Mouse (Mus musculus): Measurements from ENCODE around the gene Nanos3.

Nanos3 gene

DNA sequence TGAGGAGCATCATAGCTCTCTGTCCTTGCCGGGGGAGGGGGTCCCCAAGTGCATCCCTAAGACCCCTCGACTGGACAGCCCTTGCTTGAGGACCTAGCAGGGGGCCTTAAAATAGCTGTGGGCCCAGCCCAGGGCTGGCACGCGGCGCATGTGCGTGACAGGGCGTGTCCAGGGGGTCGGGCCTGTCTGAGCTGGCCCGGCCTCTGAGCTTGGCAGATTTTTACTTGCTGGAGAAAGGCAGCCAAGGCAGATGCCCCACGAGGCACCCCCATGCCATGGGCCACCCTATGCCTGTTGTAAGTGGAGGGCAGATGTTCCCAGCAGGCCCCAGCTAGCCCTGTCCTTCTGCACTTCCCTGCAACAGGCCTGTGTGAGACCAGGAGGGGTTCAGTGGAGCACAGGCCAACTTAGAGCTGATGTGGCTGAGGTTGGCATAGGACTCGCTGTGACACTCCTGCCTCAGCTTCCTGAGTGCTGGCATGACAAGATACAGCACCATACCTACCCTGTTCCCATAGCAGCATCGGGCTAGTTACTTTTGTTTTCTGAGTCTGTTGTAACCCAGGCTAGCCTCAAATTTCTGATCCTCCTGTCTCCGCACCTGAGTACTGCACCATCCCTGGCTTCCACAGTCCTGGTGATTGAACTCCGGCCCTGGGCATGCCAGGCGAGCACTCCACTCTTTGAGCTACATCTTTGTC lies 16.7 kb upstream of the Nanos3 start:
- DNase-seq = no peak

DNA sequence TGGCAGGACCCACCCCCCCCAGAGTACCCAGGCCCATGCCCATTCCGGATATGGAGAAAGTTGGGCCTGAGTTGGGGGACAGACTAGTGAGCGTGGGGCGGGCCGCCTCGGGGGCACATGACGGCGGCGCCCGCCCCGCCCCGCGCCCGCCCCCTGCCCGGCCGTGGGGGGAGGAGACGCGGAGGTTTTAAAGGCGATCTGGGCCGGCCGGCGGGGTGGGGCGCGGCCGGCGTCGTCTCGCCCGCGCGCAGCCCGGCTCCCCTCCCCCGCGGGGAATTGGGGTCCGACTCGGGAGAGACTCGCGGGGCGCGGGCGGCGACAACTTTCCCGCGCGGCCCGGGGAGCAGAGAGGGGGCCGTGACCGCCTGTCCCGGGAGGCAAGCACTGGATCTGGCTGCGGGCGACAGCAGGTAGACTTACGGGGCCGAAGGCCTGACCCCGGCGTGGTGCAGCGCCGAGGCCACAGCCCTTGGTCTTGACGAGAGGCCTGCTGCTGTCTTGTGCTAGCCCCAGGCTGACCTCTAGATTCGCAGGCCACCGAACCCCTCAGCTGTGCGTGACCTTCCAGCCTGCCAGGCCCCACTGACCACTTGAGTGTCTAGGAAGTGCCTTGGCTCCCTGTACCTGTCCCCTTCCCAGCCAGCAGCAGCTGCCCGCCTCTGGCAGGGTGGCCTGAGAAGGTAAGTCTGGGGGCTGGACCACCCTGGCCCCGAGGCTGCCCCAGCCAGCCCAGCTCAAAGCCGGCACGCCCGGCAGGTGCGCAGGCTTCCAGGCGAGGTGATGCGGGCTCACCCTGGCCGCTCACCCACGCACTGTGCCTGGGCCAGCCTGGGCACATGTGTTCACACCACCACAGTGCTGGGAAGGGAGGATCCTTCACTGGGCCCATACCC lies 15.9 kb upstream of the Nanos3 start:
- no peak for DNase-seq

DNA sequence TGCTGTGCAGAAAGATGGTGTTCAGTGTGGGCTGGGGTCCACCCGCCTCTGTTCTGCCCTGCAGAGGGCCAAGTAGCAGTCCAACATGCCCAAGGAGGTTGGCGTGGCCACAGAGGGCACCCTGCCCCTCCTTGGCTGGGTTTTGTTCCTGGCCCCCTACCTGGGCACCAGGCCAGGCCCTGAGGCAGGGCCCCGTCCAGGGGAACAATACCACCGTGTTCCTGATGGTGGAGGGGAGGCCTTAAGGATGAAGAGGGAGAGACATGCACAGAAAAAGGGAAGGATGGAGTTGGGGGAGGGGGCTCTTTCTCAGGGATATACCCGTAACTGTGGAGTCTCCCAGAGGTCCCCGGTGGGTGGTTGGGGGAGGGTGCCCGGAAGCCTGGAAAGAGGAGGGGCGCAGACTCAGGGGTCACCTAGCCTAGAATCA lies 15.1 kb upstream of the Nanos3 start:
- no peak for DNase-seq

DNA sequence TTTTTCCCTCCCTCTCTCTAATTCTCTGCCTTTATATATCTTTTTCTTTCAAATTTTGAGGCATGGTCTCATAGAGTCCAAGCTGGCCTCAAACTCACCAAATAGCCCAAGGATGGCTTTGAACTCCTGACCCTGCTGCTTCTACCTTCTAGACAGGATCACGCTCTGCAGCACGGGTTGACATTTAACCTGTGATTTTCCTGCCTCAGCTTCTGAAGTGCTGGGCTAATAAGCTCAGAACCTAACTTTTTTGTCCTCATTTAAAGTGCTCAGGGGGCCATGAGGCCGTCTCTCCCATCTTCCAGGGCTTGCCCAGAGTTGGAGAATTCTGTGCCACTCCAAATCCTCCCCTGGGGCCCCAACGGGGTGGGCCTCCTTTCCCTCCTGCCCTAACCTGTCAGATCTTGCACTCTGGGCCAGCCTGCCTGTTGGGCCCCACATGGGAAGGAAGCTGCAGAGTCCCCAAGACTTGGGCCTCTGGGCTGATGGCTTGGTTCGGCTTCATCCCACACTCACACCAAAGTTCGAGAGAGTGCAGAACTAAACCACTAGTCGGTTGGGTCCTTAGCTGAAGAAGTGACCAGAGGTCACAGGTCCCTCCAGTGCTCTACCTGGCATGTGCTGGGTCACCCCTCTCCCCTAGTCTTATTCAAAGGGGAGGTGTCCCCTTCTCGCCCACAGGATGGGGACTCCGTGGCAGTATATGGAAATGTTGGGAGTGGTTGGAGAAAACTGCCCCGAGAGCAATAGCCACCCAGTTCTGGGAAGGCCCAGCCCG lies 14.5 kb upstream of the Nanos3 start:
- no peak for DNase-seq

DNA sequence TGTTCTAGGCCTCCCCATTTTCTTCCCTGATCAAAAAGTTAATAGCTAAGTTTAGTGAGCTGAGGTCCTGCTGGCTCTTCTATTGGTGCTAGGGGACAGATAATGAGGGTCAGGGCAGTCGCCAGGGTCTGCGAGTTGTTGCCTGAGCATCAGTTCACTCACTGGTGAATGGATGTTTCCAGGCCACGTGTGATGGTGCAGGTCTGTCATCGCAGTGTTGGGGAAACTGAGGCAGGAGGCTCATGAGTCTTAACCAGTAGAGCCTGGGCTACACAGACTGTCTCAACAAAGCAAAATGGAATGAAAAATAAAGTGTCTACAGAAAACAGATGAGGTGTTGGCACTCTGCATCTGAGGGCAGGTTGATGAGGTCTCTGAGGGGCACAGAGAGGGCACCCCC lies 13.9 kb upstream of the Nanos3 start:
- DNase-seq = no peak

DNA sequence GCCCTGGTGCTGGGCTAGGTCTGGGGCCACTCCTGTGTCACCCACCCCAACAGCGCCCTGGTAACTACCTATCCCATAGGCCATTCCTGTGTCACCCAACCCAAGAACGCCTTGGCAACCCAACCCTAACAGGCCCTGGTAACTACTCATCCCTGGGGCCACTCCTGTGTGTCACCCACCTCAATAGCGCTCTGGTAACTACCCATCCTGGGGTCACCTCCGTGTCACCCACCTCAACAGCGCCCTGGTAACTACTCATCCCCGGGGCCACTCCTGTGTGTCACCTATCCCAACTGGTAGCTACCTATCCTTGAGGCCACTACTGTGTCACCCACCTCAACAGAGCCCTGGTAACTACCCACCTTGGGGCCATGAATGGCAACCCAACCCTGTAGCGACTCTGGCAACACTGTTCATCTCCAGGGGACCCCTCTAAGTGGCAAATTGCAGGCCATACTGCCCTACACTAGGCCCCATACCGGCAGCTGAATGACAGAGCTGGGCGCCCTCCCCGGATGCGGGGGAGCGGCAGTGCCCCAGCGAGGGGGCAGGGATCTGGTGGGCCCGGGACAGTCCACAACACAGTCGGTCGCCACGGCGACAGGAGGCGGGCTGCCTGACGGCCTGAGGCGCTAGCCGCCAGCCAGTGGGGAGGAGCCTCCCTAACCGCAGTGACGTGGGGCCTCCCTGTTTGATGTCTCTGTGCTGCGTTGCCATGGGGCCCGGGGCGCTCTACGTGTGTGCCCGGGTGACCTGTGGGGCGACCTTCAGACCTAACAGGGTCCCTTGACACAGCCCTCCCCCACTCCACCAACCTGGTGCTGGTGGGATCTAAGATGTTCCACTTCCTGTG lies 13.1 kb upstream of the Nanos3 start:
- peak; percentile 47 for DNase-seq

DNA sequence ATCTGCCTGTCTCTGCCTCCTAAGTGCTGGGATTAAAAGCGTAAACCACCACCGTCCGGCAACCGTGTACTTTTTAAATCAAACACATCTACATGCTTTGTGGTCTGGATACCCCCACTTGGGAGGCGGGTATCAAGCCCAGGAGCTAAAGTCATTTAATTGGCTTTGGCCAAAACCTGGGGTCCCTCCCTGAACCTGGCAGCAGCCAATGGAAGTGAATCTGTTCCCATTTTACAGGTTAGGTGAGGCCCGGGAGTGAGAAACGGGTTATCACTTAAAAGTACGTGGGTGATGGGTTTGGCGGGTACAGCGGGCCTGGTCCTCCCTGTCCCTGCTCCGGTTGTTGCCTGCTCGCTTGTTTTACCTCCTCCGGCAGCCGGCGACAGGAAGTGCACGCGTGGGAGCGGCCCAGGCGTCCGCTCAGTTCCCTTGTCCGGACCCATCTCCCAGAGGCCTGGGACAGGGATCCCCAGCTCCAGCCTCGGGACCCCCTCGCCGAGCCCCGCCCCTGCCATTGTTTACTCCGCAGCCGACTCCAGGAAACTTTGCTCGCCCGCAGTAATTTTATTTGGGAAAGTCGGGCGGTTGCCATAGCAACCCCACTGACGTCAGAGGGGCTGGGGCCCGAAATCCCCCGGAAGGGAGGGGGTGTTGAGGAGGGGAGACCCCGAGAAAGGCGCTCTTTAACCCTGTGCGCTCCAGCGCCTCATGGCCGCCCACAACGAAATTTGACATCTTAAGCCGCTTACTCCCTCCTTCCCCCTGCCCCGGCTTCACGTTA lies 12.3 kb upstream of the Nanos3 start:
- DNase-seq = no peak

DNA sequence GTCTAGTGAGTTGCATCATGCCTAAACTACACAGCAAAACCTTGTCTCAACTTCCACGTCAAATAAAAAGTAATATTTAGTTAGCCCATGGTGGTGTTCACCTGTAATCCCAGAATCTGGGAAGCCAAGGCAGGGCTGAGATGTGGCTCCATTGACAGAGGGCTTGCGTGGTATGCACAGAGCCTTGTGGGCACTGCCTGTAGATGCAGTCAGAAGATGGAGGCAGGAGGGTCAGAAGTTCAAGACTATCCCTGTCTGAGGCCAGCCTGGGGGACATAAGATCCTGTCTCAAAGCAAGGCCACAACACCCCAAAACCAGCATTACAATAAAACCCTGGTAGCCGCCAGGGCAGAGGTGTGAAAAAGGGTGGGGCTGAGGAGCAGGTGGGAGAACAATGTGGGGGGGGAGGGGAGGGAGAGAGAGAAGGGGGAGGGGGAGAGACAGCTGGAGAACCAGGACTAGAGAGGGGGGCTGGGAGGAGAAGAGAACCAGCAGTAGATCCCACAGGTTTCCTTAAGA lies 9.3 kb upstream of the Nanos3 start:
- no peak for DNase-seq

DNA sequence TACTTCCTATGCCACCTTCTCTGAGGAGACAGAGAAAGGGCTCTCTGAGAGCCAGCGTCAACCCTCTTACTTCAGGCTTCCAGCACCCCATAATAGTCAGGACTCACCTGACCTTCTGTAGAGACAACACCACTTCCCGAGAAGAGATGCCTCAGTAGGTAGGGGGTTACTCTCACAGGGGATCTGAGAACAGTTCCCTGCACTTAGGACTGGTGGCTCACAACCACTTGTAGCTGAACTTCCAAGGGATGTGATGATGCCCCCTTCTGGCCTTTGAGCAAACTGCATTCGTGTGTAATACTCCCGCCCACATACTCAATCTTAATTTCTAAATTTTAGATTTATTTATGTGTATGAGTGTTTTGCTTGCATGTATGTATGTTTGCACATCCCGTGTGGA lies 8.5 kb upstream of the Nanos3 start:
- DNase-seq = no peak

DNA sequence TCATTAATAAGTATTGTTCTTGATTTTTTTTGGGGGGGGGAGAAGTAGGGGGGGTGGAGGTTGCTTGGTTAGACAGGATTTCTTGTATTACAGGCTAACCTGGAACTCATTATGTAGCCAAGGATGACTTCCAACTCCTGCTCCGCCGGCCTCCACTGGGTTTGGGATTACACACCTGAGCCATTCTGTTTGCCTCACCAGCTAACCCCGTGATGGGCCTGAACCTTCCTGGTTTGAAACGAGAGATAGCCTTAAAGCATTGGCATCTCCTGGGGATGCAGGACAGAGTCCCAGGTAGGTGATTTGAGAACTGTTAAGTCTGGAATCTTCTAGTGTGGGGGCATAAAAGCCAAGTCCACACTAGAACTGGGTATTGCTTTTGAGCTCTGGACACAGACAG lies 8.1 kb upstream of the Nanos3 start:
- DNase-seq = no peak

DNA sequence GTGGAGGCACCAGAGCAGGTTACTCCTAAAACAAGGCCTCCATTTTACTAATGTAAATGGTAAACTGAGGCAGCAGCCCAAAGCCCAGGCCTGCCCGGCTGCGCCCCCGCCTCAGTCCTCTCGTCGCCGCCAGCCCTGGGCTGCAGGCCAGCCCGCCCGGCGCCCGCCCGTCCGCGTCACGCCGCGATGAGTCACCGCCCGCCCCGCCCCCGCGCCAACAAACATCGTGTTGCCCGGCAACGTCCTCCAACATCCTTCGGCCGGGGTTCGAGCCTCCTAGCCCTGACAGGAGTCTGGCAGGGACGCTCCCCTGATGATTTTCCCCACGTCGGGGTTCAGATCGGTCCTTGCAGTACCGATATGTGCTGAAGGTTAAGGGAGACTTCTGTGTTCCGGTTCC lies 7.5 kb upstream of the Nanos3 start:
- no peak for DNase-seq

DNA sequence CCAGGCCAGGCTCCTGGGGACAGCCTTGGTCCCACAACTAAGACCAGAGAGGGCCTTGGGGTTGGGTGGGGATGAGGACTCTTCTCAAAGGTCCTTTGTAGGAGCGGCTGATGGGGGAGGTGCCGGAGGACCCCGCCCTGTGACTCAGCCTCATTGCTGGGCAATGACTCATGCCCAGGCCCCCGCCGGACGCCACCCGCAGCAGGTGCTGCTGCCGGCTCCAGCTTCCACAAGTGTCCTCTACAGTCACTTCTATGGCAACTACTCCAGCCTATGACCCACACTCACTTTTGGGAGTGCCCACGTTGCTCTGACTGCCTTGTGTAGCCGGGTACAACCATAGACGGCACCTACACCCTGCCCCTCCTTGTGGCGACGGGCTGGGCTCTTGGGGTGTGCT lies 7.0 kb upstream of the Nanos3 start:
- DNase-seq = no peak

DNA sequence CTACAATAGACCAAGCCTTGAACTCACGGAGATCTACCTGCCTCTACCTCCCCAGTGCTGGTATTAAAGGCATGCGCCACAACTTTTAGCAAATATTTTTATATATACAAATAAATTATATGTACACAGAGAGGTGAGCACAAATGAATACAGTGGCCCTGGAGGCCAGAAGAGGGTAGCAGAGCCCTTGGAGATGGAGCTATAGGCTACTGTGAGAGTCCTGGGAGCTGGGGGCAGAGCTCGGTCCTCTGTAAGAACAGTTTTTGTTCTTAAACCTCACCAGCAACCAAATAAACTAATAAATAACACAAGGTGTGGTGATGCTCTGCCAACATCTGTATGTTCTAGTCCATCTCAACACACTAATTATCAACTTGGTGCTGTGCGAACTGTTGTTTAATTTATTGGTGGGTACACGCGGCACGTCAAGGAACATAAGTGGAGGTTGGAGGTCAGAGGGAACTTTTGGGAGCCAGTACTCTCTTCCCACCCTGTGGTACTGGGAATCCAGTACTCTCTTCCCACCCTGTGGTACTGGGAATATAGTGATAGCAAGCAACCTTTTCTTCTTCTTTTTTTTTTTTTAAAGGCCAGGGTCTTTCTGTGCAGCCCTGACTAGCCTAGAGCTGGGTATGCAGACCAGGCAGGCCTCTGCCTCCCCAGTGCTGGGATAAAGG lies 5.3 kb upstream of the Nanos3 start:
- DNase-seq = no peak

DNA sequence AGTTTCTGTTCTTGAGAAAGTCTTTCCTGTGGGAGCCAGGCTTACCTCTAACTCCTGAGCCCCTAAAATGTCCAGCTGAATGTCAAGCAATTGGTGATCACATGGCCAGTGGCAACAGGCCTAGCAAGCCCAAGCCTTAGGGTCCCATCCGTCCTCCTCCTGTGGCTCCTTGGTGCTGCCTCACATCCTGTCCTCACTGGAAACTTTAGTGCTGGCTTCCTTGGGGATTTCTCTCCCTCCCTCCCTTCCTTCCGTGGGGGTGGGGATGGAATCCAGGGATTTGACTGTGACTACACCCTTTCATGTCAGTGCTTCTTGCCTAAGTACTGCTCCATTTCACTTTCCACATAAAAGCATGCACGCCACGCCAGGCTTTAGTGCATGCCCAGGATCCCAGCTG lies 4.6 kb upstream of the Nanos3 start:
- DNase-seq = no peak

DNA sequence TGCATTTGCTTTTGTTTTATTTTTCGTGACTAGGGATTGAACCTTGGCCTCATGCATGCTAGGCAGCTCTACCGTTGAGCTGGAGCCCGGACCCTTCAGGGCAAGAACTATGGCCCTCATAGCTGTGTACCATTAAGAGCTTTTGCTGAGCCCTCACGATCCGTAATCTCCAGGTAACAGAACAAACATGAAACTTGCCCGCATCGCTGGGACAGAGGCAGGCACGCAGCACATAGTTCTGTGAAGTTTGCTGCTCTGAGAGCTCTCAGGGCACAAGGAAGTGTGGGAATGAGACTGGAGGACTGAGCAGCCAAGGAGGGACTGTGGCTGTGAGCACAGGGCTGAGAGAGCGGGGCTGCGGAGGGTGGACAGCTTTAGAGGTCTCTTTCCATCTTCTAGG lies 3.7 kb upstream of the Nanos3 start:
- no peak for DNase-seq

DNA sequence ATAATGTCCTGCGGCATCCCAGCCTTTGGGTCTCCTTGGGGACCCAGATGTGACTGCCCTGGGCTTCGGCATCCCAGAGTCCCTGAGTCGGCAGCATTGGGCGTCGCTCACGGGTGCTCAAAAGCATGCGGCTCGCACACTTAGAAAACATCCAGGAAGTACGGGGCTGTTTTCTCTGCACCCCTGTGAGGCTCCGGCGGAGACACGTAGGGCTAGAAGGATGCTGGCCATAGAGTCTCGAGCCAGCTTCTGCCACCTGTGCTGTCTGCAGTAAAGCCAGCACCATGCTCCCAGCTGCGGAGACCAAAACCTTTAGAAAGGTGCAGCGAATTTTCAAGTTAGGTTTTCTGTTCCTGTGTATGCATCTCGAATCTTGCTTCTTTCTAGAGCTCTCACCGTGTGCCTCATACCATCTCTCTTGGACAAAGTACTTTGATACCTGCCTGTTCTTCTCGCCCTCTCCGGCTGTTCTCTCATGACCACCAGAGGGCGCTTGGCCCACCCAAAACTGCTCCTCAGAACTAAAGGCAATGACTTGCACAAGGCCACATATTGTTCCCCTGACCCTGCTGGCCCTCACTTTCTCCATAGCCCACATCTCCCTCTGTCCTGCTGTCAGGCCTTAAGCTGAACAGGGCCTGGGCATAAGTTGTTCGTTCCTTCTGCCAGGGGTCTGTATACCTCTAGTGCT lies 2.2 kb upstream of the Nanos3 start:
- peak; percentile 66 for DNase-seq

DNA sequence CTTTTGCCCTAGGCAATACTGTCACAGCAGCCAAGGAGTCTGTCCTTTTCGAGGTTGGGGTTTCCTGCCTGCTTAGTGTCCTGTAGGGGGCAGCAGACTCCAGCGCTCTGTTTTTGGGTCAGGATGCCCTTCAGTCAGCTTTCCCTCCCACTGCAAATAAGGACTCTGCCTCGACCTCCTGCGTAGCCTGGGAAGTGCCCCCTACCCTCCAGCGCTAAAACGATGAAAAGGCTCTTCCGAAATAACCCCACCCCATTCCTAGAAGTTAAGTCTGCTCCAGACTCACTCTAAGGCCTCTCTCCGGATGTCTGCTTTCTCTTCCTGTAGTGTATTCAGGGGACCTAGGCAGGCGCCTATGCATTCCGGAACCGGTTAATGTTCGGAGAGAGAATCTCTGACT lies 1.5 kb upstream of the Nanos3 start:
- peak; percentile 82 for DNase-seq

DNA sequence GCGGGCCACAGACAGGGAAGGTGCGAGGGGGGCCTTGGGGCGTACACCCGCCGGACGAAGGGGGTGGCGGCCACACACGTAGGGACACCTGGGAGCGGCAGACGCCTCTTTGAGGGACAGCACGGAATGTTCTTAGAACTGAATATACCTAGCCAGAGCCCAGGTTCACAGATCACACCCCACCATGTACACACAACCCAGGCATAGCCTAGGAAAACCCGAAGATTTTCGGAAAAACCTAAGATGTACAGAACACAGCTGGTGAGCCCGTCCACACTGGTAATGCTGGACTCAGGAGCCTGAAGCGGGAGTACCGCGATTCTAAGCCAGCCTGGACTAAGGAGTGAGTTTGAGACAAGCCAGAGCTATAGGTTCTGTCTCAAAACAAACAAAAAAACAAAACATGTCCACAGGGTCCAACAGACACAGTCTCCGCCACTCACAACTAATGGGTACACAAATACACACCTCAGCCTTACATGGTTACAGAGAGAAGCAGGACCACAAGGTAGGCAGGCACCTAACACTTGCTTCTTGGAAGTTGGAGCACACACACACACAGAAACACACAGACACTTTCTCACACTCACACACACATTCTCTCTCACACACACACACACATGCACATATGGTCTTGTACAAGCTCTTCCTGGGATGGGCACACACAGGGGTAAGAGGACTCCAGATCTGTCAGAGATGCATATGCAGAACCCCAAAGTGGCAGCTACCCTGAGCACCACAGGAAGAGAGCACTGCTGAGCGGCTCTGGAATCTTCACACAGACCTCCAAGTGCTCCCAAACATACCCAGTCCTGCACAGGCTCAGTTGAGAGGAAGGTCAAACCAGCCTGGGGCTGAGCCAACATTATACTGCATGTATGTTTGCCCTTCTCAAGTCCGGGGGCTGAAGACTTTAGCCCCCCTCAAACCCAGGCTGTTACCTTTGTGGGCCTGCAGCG lies 653 bp downstream of the Nanos3 start:
- DNase-seq = no peak
